Mouse (Mus musculus) fat pad, adult 2 months (tissue): ENCODE measurements around the gene Cables2.

Source experiments
- DNase-seq: peaks from one replicate; pipeline ENCODE4 v3.0.0-alpha.2; 2011; ENCODE audit warnings: low read depth, low spot score; ENCODE audit errors: extremely low read depth

Cables2 gene

DNA sequence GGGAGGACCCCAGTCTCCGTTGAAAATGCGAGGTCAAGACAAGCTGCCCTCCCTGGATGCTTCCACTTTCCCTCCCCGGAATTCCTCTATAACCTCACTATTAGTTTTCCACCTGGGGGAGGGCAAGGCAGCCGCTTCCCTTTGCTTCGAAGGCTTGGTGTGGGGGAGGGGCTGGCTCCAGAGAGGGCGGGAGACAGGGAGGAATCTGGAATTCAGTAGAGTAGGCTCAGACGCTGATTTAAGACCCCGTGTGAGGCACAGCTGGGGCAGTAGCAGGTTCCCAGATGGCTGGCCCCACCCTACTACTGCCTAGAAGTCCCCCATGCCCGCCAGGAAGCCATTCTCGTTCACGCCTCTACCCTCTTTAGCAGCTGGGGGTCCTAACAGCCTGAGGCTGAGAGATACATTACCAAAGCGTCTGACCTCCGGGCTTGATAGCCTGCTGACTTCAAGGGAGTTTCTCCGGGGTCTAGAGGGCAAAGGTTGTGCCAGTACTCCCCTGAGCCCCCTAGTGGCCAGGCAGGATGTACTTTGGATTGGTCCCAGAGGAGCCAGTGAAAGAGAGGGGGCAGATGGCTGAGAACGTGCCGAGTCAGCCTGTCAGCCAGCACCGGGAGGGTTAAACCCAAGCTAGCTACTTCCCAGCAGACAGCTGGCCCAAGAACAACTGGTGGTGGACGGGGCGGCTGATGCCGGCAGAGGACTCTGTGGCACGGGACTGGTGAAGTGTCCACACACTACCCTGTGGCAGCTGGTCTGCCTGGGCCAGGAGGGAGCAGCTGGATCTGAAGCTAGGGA, 45.8 kb downstream of the Cables2 start:
- DNase-seq: no peak

DNA sequence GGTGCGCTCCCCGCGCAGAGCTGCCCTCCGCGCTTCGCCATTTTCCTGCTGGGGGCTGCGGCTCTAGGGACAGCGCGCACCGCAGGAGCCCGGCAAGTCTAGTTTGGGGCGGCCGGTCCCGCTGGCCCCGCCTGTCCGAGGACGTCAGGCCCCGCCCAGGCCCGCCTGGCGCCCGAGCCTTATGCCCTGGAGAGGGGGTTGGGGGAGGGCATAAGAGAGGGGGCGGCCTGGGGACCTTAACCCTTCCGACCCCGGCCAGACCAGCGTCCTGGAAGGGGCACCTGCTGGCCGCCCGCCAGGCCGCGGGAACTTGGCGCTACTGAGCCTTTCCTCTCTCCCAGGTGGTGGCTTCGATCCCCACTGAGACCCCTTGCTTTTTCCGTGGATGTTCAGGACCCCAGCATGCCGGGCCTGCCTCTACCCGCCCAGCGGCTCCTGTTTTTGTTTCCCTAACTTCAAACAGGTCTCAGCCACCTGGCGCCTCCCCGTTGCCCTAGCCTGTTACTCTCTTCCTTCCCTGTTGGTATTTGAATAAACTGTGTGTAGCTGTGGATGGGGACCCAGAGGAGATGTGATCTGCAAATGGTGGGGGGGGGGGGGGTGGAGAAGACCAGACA, 47.4 kb downstream of the Cables2 start, which contains the start of gene Lama5:
TSS of gene Lama5 (minus strand) at position 98 of the 617 bp plus-strand sequence.
- no peak for DNase-seq

GRCm38 (mm10) chr2:180225044-180225761, 48.1 kb downstream of the Cables2 start:
- DNase-seq: no peak

GRCm38 (mm10) chr2:180224647-180225043, 48.7 kb downstream of the Cables2 start:
- no peak for DNase-seq

GRCm38 (mm10) chr2:180222250-180222649, 51.0 kb downstream of the Cables2 start:
- DNase-seq: no peak

GRCm38 (mm10) chr2:180221051-180221450, 52.2 kb downstream of the Cables2 start:
- no peak for DNase-seq

DNA sequence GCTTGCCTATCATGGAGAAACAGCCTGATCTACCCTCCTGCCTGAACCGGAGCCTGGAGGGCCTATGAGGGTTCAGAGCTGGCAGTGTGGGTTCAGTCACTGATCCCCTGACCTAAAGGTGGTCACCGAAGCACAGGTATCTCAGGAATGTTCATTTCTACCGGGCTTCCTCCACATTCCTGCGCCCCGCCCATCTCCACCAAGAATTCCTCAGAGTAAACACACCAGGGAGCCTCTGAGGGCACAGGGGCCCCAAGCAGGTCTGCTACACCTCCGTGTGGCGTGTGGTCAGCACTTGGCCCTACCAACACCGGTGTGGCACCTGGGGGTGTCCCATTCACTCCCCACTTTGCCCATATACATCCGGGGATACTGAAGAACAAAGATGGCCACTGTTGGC, 53.1 kb downstream of the Cables2 start:
- DNase-seq: no peak

- DNase-seq: no peak
Measured at GRCm38 (mm10) chr2:180219145-180219943, 54.0 kb downstream of the Cables2 start.

GRCm38 (mm10) chr2:180218677-180219076, 54.6 kb downstream of the Cables2 start:
- no peak for DNase-seq

- DNase-seq: no peak
Measured at GRCm38 (mm10) chr2:180218241-180218640, 55.1 kb downstream of the Cables2 start.

DNA sequence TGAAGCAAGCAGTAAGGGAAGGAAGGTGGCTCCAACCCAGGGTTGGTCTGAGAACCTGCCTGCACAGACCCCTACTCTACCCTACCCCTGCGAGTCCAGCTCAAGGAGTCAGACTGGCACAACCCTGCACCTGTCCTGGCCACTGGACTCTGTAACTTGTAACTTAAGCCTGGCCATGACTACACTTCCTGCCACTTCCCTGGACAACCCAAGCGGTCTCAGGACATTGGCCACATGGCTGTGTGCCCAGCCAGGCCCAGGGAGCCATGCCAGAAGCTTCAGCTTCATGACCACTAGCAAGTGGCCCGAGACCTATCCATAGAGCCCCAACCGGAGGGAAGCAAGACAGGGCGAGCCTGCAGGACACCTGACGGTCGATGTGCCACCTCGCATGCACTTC, 55.7 kb downstream of the Cables2 start:
- DNase-seq: no peak

DNA sequence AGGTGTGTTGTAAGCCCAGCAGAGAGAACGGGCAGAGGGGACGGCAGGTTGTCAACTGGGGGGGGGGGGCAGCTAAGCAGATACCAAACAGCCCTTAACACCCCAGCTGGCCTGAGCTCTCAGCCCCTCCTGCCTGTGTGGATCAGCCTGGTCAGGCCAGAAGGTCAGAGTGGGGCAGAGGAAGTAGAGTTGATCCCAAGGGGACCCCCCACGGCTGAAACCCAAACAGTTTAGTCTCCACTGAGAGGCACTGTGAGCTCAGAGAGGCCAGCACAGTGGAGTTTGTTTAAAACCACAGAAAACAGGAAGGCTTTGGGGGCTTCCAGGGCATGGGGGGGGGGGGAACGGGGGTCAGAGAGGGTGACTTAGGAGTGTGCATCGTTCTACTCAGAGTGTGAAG, 56.4 kb downstream of the Cables2 start:
- no peak for DNase-seq

DNA sequence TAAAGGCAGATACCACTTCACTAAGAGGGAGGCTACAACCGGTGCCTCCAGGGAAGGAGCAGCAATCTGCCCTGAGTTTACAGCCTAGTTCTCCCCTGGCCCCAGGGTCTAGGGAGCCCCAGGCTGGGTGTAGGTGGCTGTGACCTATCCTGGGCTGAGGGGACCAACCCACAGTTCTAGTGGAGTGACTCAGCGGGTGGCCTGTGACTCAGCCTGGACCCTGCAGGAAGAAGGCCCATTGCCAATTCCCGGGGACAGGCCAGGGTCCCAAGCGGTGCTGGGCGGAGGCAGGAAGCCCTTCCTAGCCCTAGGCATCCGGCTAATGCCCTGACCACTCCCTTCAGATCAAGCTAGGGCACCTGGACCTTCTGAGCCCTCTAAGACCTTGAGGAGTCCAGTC, 57.3 kb downstream of the Cables2 start:
- DNase-seq: no peak

- DNase-seq: no peak
Measured at GRCm38 (mm10) chr2:180215011-180215461, 58.3 kb downstream of the Cables2 start.

DNA sequence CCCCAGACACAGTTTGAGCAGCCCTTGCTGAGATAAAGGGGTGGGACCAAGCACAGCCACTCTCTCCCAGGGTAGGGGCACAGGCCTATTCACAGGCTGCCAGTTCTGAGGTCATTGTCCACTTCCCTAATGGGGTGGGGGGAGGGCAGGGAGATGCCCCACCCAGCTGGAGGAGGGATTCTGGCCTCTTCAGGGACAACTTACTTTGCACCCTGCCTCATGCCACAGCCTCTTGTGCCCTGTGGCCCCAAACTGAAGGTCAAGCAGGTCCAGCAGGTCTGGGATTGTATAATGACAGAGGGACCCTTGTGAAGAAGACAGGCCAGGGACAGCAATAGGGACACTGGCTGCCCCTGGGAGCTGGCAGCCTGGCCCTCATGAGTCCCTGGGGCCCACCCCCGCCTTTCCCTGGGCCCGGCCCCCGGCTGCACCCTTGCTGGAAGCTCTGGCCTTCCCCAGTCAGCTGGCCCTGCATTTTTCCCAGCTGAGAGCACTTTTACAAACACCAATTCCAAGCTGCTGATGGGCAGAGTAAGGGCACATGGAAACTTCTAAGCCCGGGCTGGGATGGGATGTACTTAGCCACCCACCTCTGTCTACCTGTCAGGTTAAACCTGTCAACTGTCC, 58.8 kb downstream of the Cables2 start:
- no peak for DNase-seq

- DNase-seq: no peak
Measured at GRCm38 (mm10) chr2:180212255-180212654, 61.0 kb downstream of the Cables2 start.

DNA sequence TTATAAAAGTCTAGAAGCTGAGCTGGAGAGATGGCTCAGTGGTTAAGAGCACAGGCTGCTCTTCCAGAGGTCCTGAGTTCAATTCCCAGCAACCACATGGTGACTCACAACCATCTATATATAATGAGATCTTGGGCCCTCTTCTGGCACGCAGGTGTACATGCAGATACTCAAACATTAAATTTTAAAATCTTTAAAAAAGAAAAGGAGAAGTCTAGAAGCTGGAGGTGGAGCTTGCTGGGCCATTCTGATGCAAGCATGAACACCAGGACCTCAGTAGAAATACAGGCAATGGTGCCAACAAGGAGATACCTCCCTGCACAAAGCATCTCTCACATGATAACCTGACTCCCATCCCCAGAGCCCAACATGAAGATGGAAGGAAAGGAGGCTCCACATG, 64.3 kb downstream of the Cables2 start:
- DNase-seq: no peak
